Mouse (Mus musculus): ENCODE results near the gene Fam3c. TPM values are rescaled to one million over a fixed set of nuclear protein-coding genes. Genes with fewer than 3 reads are reported as not detected.

Gene Fam3c
- total RNA-seq, 2 experiments from 2014 or later: 95.7 to 98.4 TPM

Other genes with a start within 250 kb of the Fam3c start
- gene Wnt16, start 68.0 kb downstream of the Fam3c start, total RNA-seq (2021): 1 to 10 TPM in 1 of 2 experiments, under 1 TPM in 1; 0.94 to 2.4 TPM